ENCODE assay signal across 15 mouse cellular contexts in the genomic region with DNA sequence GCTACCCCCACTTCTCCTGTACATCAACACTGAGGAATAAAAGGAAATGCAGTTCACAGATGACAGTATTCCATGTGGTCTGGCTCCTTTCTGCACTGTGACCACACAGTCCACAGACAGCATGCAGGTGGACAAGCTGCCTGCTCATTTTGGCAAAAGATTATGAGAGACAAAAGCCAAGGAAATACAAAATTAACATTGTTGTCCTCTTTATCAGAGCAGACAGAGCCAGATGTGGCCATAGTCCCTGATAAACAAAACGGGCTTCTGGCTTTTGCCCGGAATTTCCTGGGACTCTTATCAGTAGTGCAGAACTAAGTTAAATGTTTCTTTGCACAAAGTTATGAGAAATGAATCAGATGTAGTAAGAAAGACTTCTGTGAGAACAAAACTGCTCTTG.
DNase-seq lines count a peak whose midpoint lies in the region; ATAC-seq and TF ChIP-seq lines count a peak whose summit lies in the region.
"Had no signal": no experiment of that assay in that cellular context is flagged by ENCODE, and none has a peak within 500 bp of the region (broad histone marks: within the 10 kb centered on the region; RNA-seq: fewer than 3 reads in every experiment).

No protein-coding gene starts in this region.

- H3K27ac ChIP-seq in kidney, embryonic 16.5 days (ENCODE audit: low read length): peak overlapping the region; percentile 71
- H3K27ac ChIP-seq in bone marrow, adult 2 months (ENCODE audit: control insufficient read depth, insufficient read depth, low read depth, low read length, poor library complexity): peak overlapping the region; percentile 1; the same call in 1 of the 2 replicates
- H3K27ac ChIP-seq in liver, embryonic 16.5 days (ENCODE audit: low read length): peak overlapping the region; percentile 87
- H3K27ac ChIP-seq in cerebellum, adult 2 months (ENCODE audit: insufficient read depth, low read length): no peak overlapping the region
- H3K27ac ChIP-seq: hindbrain, postnatal 0 days; layer of hippocampus, adult 2 months; midbrain, embryonic 15.5 days had no signal

- WGBS in kidney, embryonic 16.5 days: 51% methylated on average over 2 of the region's 2 CpGs
- 17% methylated on average over 2 of the region's 2 CpGs for WGBS in bone marrow, adult 2 months
- WGBS in liver, embryonic 16.5 days (ENCODE audit: insufficient replicate concordance): 7% methylated on average over 2 of the region's 2 CpGs
- 77% methylated on average over 2 of the region's 2 CpGs for WGBS in cerebellum, adult 2 months

- no peak overlapping the region for H3K4me3 ChIP-seq in kidney, embryonic 16.5 days (ENCODE audit: low read length)
- H3K4me3 ChIP-seq in bone marrow, adult 2 months (replicated peaks; ENCODE audit: control insufficient read depth, low read depth, low read length): no peak overlapping the region
- no peak overlapping the region for H3K4me3 ChIP-seq in liver, embryonic 16.5 days (ENCODE audit: low read depth, low read length)
- H3K4me3 ChIP-seq in cerebellum, adult 2 months (replicated peaks; ENCODE audit: insufficient read depth, low read depth, low read length): no peak overlapping the region
- H3K4me3 ChIP-seq: layer of hippocampus, adult 2 months; midbrain, embryonic 15.5 days had no signal

- no peaks in the 10 kb centered on the region for H3K9me3 ChIP-seq in kidney, embryonic 16.5 days (ENCODE audit: low read length)
- no peaks in the 10 kb centered on the region for H3K9me3 ChIP-seq in liver, embryonic 16.5 days (replicated peaks; ENCODE audit: control insufficient read depth, low read length)
- H3K9me3 ChIP-seq: midbrain, embryonic 15.5 days had no signal

- ATAC-seq in kidney, embryonic 16.5 days (ENCODE audit: low FRiP score, low TSS enrichment): no peak
- ATAC-seq in erythroid progenitor cell, adult 5-6 weeks (replicated peaks; ENCODE audit: low FRiP score, poor library complexity, severe bottlenecking): peak; percentile 21; the same call in 1 of the 2 replicates
- peak; percentile 45 for ATAC-seq in liver, embryonic 16.5 days (ENCODE audit: low read depth)
- ATAC-seq in frontal cortex, adult (ENCODE audit: low TSS enrichment): no peak
- ATAC-seq: hindbrain, postnatal 0 days; lung, postnatal 0 days; midbrain, embryonic 15.5 days had no signal

- no peak for TF ChIP-seq CTCF in bone marrow, adult 2 months (IDR thresholded peaks at IDR 0.05; ENCODE audit: control insufficient read depth, insufficient read depth, low read length)
- TF ChIP-seq CTCF in cerebellum, adult 2 months (IDR thresholded peaks at IDR 0.05; ENCODE audit: borderline replicate concordance, insufficient read depth, low read depth, low read length): no peak

- no peaks in the 10 kb centered on the region for H3K36me3 ChIP-seq in kidney, embryonic 16.5 days (ENCODE audit: insufficient read depth, low read length)
- 0 out of 2 replicates have a peak, but pooled peaks cover 2% of the 10 kb centered on the region for H3K36me3 ChIP-seq in liver, embryonic 16.5 days (ENCODE audit: control insufficient read depth, insufficient read depth)

- DNase-seq in kidney, adult 18-20 months: no peak
- DNase-seq in right cerebral cortex, postnatal 25 days: no peak
- no peak for DNase-seq in cerebellum, adult 2 months
- DNase-seq: adrenal gland, postnatal 10 days; cerebellum, adult 8-10 months; spleen, adult 18-20 months had no signal

- peaks cover 59% of the 10 kb centered on the region for H3K4me1 ChIP-seq in kidney, embryonic 16.5 days (ENCODE audit: insufficient read depth, low read length)
- H3K4me1 ChIP-seq in bone marrow, adult 2 months (ENCODE audit: control insufficient read depth, insufficient read depth, low read length): peaks cover 9% of the 10 kb centered on the region
- peaks cover 52% of the 10 kb centered on the region for H3K4me1 ChIP-seq in liver, embryonic 16.5 days (ENCODE audit: control insufficient read depth, low read depth, low read length)
- H3K4me1 ChIP-seq in cerebellum, adult 2 months (ENCODE audit: control insufficient read depth, insufficient read depth, low read length): no peaks in the 10 kb centered on the region; the same call in 1 of the 2 replicates

- H3K4me2 ChIP-seq in kidney, embryonic 16.5 days (replicated peaks; ENCODE audit: low read depth, low read length): no peak overlapping the region
- peak overlapping the region; percentile 53; the same call in 1 of the 2 replicates for H3K4me2 ChIP-seq in liver, embryonic 16.5 days (ENCODE audit: low read depth, low read length)
- H3K4me2 ChIP-seq: midbrain, embryonic 15.5 days had no signal

- H3K27me3 ChIP-seq in kidney, embryonic 16.5 days (ENCODE audit: insufficient read depth, low read length): no peaks in the 10 kb centered on the region
- H3K27me3 ChIP-seq in liver, embryonic 16.5 days (ENCODE audit: control insufficient read depth, insufficient read depth, low read depth, low read length): no peaks in the 10 kb centered on the region
- H3K27me3 ChIP-seq in cerebellum, adult 2 months (ENCODE audit: control insufficient read depth, insufficient read depth, low read length): no peaks in the 10 kb centered on the region; the same call in 1 of the 2 replicates
- H3K27me3 ChIP-seq: midbrain, embryonic 15.5 days had no signal

- no peak for TF ChIP-seq POLR2A in bone marrow, adult 2 months (IDR thresholded peaks at IDR 0.05; ENCODE audit: borderline replicate concordance, control insufficient read depth, low read depth, low read length)
- TF ChIP-seq POLR2A in cerebellum, adult 2 months (IDR thresholded peaks at IDR 0.05; ENCODE audit: borderline replicate concordance, insufficient read depth, low read length): no peak

- 0 out of 2 replicates have a peak overlapping the region, but pooled peaks have one; percentile 17 for H3K9ac ChIP-seq in kidney, embryonic 16.5 days (replicated peaks; ENCODE audit: low read length)
- peak overlapping the region; percentile 21 for H3K9ac ChIP-seq in liver, embryonic 16.5 days (ENCODE audit: low read depth, low read length)
- H3K9ac ChIP-seq: midbrain, embryonic 15.5 days had no signal

Comparison
In these comparisons a context has a peak if more than half of its experiments do, and no peak if none do; other contexts are left out.
1. ATAC-seq: peak in erythroid progenitor cell, adult 5-6 weeks (single experiment) and liver, embryonic 16.5 days (single experiment); none in kidney, embryonic 16.5 days (single experiment) and frontal cortex, adult (single experiment).